Mouse (Mus musculus) left cerebral cortex, adult 18-20 months (tissue): ENCODE measurements at regions not wholly inside any gene's neighbourhood (a gene's known extent, or its start where the extent isn't known, plus 50 kb on each side); places are given as distances from the start of the nearest gene placed in this dataset.

Source experiments
- DNase-seq, 2 experiments: peaks; one replicate each; pipeline ENCODE4 v3.0.0; 2021 to 2022; ENCODE audit warnings: low spot score in 2 of 2, mixed read lengths in 1 of 2

- no peak for DNase-seq
These were observed 61.2 kb upstream of the Lhx8 start for GRCm38 (mm10) chr3:154391629-154392028.

GRCm38 (mm10) chr3:154388656-154389055 is 58.2 kb upstream of the Lhx8 start:
- DNase-seq: no peak

DNA sequence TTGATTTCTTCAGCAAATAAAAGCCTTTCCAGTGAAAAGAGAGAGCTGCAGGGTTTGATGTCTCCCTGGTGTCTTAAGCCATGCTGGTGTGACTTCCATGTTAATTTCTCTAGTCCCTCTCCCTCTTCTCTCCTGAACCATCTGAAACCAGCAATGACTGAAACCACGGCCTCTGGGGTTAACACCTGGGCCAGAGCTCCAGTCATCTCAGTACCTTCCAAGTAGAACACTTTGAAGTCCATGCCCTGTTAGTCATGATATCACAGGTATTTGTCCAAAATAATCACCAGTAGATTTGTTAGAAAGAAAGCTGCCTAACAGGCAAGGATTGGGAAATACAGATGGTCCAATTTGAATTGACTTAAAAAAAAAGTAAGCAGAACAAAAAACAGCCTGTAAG is 56.8 kb upstream of the Lhx8 start:
- no peak for DNase-seq

DNA sequence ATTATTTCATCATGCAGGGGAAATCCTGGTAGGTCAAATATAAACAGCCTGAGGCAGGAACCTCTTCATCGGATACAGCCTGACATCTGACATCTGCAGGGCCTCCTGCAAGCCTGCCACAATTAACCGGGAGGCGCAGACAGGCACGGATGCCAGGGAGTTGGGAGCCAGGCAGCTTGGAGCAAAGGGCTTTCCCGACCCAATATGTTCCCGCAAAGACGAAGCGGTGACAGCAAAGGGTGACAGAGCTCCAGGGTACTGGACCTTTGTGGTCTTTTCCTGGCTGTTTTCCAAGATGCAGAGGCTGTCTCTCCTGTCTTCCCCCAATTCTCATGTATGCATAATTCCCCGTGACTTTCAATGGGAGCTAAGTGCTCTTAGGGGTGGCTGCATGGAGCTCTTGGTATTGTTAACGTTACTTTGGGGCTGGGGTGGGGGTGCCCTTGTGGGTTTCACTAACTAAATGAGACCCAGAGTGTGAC is 55.4 kb upstream of the Lhx8 start:
- DNase-seq: no peak

DNA sequence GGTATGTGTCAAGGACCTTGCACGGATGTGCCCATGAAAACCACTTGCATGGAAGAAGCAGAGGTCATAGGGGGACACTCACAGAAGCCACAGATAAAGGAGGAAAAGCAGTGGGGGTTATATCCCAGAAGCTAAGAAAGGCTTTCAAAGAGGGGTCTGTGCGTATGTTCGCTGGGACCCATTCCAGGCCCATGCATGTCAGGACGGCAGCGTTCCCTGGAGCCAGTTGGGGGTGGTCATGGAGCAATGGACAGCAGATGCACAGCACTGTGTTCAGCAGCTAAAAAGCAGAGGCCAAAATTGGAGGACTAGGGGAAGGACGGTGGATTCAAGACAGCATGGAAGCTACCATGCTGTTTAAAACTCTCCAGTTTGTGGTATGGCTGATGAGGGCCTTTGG is 52.4 kb upstream of the Lhx8 start:
- no peak for DNase-seq

DNA sequence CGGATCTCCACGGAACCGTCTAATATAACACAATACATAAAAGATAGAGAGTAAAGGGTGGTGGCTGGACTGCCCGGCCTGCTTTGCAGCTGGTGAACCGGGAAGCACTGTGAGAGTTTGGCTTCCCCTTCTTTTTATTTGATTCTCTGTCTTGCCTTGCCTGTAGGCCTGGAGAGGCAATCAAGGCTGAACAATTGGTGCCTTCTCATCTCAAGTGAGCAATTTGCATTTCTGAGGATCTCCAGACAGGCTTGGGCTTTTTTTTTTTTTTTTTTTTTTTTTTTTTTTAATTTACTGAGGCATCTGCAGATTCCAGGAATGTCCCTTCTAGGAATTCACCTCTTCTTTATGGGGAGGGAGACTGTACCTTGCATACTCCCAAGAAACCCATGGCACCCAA is 51.1 kb upstream of the Lhx8 start:
- no peak for DNase-seq
